Mouse (Mus musculus) liver, embryonic 16.5 days (tissue): Measurements from ENCODE around the gene Timm8a2. TPM values are rescaled to one million over a fixed set of nuclear protein-coding genes. Genes with fewer than 3 reads are reported as not detected.

Experiments
- ATAC-seq: fragments of 200-750 bp; cut with Nextera tagmentation; 2 replicates; pipeline ENCODE4 v1.8.0; 2017; ENCODE audit warnings: low read depth, mild to moderate bottlenecking, moderate number of reproducible peaks, moderate library complexity
- H3K27ac ChIP-seq: fragments of 300-500 bp; sonication (generic); 2 replicates; pipeline ENCODE4 v1.5.1; 2014; ENCODE audit warnings: mild to moderate bottlenecking, low read length
- H3K27me3 ChIP-seq: fragments of 300-500 bp; sonication (generic); 2 replicates; pipeline ENCODE4 v1.6.1; 2014; ENCODE audit warnings: low read depth, low read length, mixed read lengths; ENCODE audit not compliant: control insufficient read depth, insufficient read depth
- H3K36me3 ChIP-seq: fragments of 300-500 bp; sonication (generic); 2 replicates; pipeline ENCODE4 v1.6.1; 2014; ENCODE audit warnings: mild to moderate bottlenecking; ENCODE audit not compliant: control insufficient read depth, insufficient read depth
- H3K4me1 ChIP-seq: fragments of 300-500 bp; sonication (generic); 2 replicates; pipeline ENCODE4 v1.6.1; 2014; ENCODE audit warnings: low read depth, low read length, mixed read lengths; ENCODE audit not compliant: control insufficient read depth
- H3K4me2 ChIP-seq: fragments of 300-500 bp; sonication (generic); 2 replicates; pipeline ENCODE4 v1.6.1; 2014; ENCODE audit warnings: low read depth, low read length, mixed read lengths
- H3K4me3 ChIP-seq: fragments of 300-500 bp; sonication (generic); 2 replicates; pipeline ENCODE4 v1.5.1; 2014; ENCODE audit warnings: low read depth, mild to moderate bottlenecking, low read length
- H3K9ac ChIP-seq: fragments of 300-500 bp; sonication (generic); 2 replicates; pipeline ENCODE4 v1.6.1; 2014; ENCODE audit warnings: low read depth, low read length
- H3K9me3 ChIP-seq: fragments of 300-500 bp; sonication (generic); replicated peaks from 2 replicates; pipeline ENCODE4 v1.6.1; 2016; ENCODE audit warnings: low read length; ENCODE audit not compliant: control insufficient read depth
- WGBS: fragments of 180-500 bp; shearing (Covaris S2); extraction: QIAGEN DNeasy Blood & Tissue Kit; methylation state at CpG from one replicate; pipeline ENCODE4 v1.1.7; 2014; ENCODE audit not compliant: insufficient replicate concordance; 5-methylcytosine and 5-hydroxymethylcytosine counted together
- polyA plus RNA-seq: library from polyadenylated mRNA; unstranded; fragments of >200 nt; fragmentation: Nextera tagmentation; extraction: Ambion mirVana; gene quantifications from 2 replicates; pipeline ENCODE4 v1.2.1, GENCODE M21; 2015

Gene Timm8a2
- polyA plus RNA-seq, 1 experiment from 2014 or later: not detected

GRCm38 (mm10) chr14:122035860-122036259 lies 1.4 kb downstream of the Timm8a2 start:
- no peak overlapping the region for H3K4me2 ChIP-seq
- no peak; the same call in 1 of the 2 replicates for ATAC-seq
- no peak overlapping the region for H3K27ac ChIP-seq
- H3K4me1 ChIP-seq: no peaks in the 10 kb centered on the region
- H3K27me3 ChIP-seq: no peaks in the 10 kb centered on the region
- no peaks in the 10 kb centered on the region for H3K36me3 ChIP-seq
- H3K9ac ChIP-seq: no peak overlapping the region
- 42% methylated on average over 2 of the region's 2 CpGs for WGBS
- no peaks in the 10 kb centered on the region for H3K9me3 ChIP-seq
- no peak overlapping the region for H3K4me3 ChIP-seq

- Histone ChIP-seq H3K27ac (no peak overlapping the region), H3K9me3 (no peaks in the 10 kb centered on the region), H3K9ac (no peak overlapping the region), H3K4me2 (no peak overlapping the region), H3K27me3 (no peaks in the 10 kb centered on the region), H3K4me3 (no peak overlapping the region), H3K36me3 (no peaks in the 10 kb centered on the region), H3K4me1 (peaks cover 9% of the 10 kb centered on the region)
- 71% methylated on average over 13 of the region's 13 CpGs for WGBS
- no peak for ATAC-seq
These were observed 4.6 kb downstream of the Timm8a2 start for GRCm38 (mm10) chr14:122038874-122039647.

GRCm38 (mm10) chr14:122041413-122041825 lies 6.9 kb downstream of the Timm8a2 start:
- no peak for ATAC-seq
- no peak overlapping the region for H3K27ac ChIP-seq
- no peaks in the 10 kb centered on the region for H3K9me3 ChIP-seq
- H3K4me1 ChIP-seq: peaks cover 9% of the 10 kb centered on the region
- no peak overlapping the region for H3K9ac ChIP-seq
- no peaks in the 10 kb centered on the region for H3K27me3 ChIP-seq
- 32% methylated on average over 3 of the region's 3 CpGs for WGBS
- no peak overlapping the region for H3K4me2 ChIP-seq
- no peaks in the 10 kb centered on the region for H3K36me3 ChIP-seq
- no peak overlapping the region for H3K4me3 ChIP-seq

GRCm38 (mm10) chr14:122042142-122042694 lies 7.7 kb downstream of the Timm8a2 start:
- Histone ChIP-seq H3K27me3 (no peaks in the 10 kb centered on the region), H3K4me1 (peaks cover 9% of the 10 kb centered on the region), H3K36me3 (no peaks in the 10 kb centered on the region), H3K4me3 (no peak overlapping the region), H3K9me3 (no peaks in the 10 kb centered on the region), H3K9ac (no peak overlapping the region), H3K4me2 (no peak overlapping the region), H3K27ac (no peak overlapping the region)
- no peak for ATAC-seq
- WGBS: 40% methylated on average over 8 of the region's 8 CpGs

GRCm38 (mm10) chr14:122047784-122048183 lies 13.3 kb downstream of the Timm8a2 start:
- no peak overlapping the region for H3K9ac ChIP-seq
- H3K36me3 ChIP-seq: no peaks in the 10 kb centered on the region
- no peak overlapping the region for H3K27ac ChIP-seq
- H3K4me2 ChIP-seq: no peak overlapping the region
- ATAC-seq: no peak
- H3K27me3 ChIP-seq: no peaks in the 10 kb centered on the region
- no peaks in the 10 kb centered on the region for H3K9me3 ChIP-seq
- no peaks in the 10 kb centered on the region for H3K4me1 ChIP-seq
- 72% methylated on average over 8 of the region's 8 CpGs for WGBS
- H3K4me3 ChIP-seq: no peak overlapping the region

- no peaks in the 10 kb centered on the region for H3K4me1 ChIP-seq
- no peaks in the 10 kb centered on the region for H3K27me3 ChIP-seq
- H3K27ac ChIP-seq: no peak overlapping the region
- no peak for ATAC-seq
- H3K4me3 ChIP-seq: no peak overlapping the region
- H3K9ac ChIP-seq: no peak overlapping the region
- WGBS: 62% methylated on average over 9 of the region's 9 CpGs
- H3K9me3 ChIP-seq: no peaks in the 10 kb centered on the region
- H3K36me3 ChIP-seq: no peaks in the 10 kb centered on the region
- no peak overlapping the region for H3K4me2 ChIP-seq
These were observed 14.3 kb downstream of the Timm8a2 start for GRCm38 (mm10) chr14:122048816-122049215.

- Histone ChIP-seq H3K4me1 (no peaks in the 10 kb centered on the region), H3K4me2 (no peak overlapping the region), H3K27me3 (no peaks in the 10 kb centered on the region), H3K36me3 (no peaks in the 10 kb centered on the region), H3K9me3 (no peaks in the 10 kb centered on the region), H3K9ac (no peak overlapping the region), H3K27ac (no peak overlapping the region), H3K4me3 (no peak overlapping the region)
- WGBS: 57% methylated on average over 9 of the region's 9 CpGs
- no peak for ATAC-seq
These were observed 18.6 kb downstream of the Timm8a2 start for GRCm38 (mm10) chr14:122052896-122053635.

GRCm38 (mm10) chr14:122056871-122057270 lies 22.4 kb downstream of the Timm8a2 start:
- Histone ChIP-seq H3K36me3 (no peaks in the 10 kb centered on the region), H3K9ac (no peak overlapping the region), H3K27ac (no peak overlapping the region), H3K4me1 (no peaks in the 10 kb centered on the region), H3K4me3 (no peak overlapping the region), H3K27me3 (no peaks in the 10 kb centered on the region), H3K9me3 (no peaks in the 10 kb centered on the region), H3K4me2 (no peak overlapping the region)
- 41% methylated on average over 6 of the region's 6 CpGs for WGBS
- no peak for ATAC-seq

DNA sequence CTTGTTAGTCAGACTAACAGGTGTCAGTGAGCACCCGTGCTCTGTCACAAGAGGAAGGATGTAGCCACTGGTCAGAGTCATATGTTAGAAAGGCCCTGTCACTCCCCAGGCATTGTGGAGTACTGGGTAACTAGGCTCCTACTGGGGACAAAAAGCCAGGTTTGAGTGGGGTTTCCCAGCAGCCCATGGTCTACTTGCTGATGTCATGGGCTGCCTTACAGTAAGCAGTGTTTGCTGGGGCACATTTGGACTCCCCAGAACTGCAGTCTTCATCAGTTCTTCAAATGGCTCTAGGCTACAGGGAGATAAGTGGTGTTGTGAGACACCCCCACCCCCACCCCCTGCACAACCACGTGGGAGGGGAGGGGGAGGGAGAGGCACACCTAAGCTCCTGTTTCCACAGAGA lies 23.5 kb downstream of the Timm8a2 start:
- Histone ChIP-seq H3K9me3 (no peaks in the 10 kb centered on the region), H3K4me2 (no peak overlapping the region), H3K9ac (no peak overlapping the region), H3K27ac (no peak overlapping the region), H3K27me3 (no peaks in the 10 kb centered on the region), H3K4me1 (no peaks in the 10 kb centered on the region), H3K36me3 (no peaks in the 10 kb centered on the region), H3K4me3 (no peak overlapping the region)
- 14% methylated on average over 2 of the region's 2 CpGs for WGBS
- ATAC-seq: no peak
